Mouse (Mus musculus) mammary gland, adult 2 months (tissue): Measurements from ENCODE around the gene Fam228b. TPM values are rescaled to one million over a fixed set of nuclear protein-coding genes. Genes with fewer than 3 reads are reported as not detected.

Experiments used
- polyA plus RNA-seq: library from polyadenylated mRNA; depleted of rRNA; stranded (reverse); fragments of >200 nt; gene quantifications from 2 replicates; pipeline ENCODE4 v1.2.3, GENCODE M21; 2012; ENCODE audit warnings: low replicate concordance; rRNA removed

The Fam228b gene
- polyA plus RNA-seq = 0.45 and 0.51 TPM in 2 replicates

DNA sequence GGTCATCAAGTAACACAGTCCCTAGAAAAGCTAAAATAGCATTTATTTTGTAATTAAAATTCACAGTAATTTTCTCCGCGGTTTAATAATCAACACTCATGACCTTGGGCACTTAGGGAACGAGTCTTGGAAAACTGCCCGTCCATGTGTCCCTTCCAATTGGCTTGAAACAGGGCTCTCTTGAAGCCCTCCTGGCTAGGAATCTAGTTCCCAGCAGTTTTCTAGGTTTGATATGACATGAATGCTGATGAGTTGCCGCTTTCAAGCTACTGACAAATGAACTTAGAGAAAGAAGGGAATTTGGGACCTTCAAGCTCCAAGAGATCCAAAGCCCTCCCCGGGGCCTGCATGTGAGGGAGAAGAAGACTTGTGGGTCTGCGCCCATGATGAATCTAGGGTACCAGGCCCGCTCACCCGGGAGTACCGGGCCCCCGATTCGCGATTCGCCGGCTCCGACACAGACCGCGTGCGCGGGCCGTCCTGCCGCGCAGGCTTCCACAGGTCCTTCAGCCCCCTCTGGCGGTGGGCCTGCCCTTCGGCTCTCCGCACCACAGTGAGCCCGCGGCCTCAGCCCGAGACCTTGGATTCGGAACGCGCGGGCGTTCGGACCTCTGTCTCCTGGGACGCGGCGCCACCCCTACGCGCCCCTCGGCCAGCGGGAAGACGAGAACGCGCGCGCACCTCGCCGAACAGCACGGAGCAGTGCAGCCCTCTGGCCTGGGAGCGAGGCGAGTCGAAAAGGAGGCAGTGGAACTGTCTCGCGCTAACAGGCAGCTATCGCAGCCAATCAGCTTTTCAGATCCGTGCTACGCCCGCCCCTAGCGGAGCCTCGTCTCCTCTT is at the start of gene Fam228b, which contains the start of gene Pfn4:
Gene Fam228b, minus strand, starts transcription at position 776 of the 841 bp plus-strand sequence.
Gene Pfn4, plus strand, starts transcription at position 531 of the 841 bp plus-strand sequence.

DNA sequence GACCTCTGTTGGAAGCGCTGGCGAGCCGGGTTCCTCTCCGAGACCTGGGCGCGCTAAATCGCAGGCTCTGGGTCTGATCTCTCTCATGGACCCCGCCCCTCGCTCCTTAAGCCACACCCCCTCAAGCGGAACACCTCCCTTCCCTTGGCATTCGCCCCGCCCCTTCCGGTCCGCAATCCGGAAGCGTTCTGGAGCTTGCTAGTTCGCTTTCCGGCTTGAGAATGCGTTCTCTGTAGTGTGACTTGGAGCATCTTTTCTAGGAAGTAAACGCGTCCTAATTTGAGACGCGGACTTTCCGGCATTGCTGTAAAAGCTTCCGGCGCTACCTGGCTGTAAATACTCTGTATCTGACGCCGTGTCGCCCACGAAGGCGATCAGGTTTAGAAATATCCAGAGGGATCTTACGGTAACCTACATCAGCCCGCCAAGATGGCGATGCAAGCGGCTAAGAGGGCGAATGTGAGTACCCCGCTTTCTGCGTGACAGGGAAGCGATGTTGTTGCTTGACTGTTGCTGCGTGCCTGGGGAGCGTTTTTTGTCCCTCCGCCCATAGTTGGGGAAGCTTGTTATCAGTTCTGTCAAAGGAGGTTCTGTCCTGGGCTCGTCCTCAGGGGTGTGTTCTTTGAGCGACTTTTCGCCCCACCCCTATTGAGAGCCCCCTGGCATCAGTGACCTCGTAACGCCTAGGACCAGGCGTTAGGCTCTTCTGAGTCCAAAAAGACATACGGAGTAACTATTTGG is 48.5 kb upstream of the Fam228b start, which contains the start of gene Sf3b6:
Gene Sf3b6, plus strand, starts transcription at position 184 of the 741 bp plus-strand sequence.

DNA sequence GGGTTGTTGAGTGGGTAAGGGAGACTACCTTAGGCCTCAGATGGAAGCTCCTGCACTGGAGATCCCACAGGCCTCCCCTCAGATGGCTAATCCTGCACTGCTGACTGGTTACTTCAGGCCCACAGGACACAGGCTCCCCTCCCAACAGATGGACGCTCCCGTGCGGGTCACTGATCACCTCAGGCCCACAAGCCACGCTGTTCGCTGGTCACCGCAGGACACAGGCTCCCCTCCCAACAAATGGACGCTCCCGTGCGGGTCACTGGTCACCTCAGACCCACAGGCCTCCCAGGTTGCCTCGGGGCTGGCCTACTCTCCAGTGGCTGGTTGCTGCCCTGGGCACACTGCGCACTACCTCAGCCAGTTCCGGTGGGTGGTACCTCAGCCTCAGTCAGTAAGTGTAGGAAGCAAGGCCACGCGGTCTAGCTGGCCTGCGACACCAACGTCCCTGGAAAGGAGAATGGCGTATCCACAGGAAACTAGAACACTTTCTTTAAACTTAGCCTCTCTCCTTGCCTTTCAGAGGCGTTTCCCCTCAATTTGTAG is 31.0 kb downstream of the Fam228b start, which contains the start of gene Fam228a:
Gene Fam228a, minus strand, starts transcription at position 400 of the 546 bp plus-strand sequence.

Other genes with a start within 250 kb of the Fam228b start
- gene Itsn2, start 176.6 kb downstream of the Fam228b start, polyA plus RNA-seq = 22.8 and 53.9 TPM in 2 replicates
- gene Gm3625, start 176.3 kb downstream of the Fam228b start, polyA plus RNA-seq = not detected in 2 replicates
- 0.05 and 0.13 TPM in 2 replicates for gene Fam228a, start 30.8 kb downstream of the Fam228b start, polyA plus RNA-seq
- gene Pfn4, start 245 bp downstream of the Fam228b start, polyA plus RNA-seq = 0.16 and 0.19 TPM in 2 replicates
- gene Sf3b6, start 48.3 kb upstream of the Fam228b start, polyA plus RNA-seq = 28.7 and 57.5 TPM in 2 replicates
- 6.9 and 9.9 TPM in 2 replicates for gene Fkbp1b, start 72.3 kb upstream of the Fam228b start, polyA plus RNA-seq
- gene Wdcp, start 74.0 kb upstream of the Fam228b start, polyA plus RNA-seq = 6.0 and 9.4 TPM in 2 replicates
- gene Mfsd2b, start 105.1 kb upstream of the Fam228b start, polyA plus RNA-seq = 1.1 and 1.2 TPM in 2 replicates
- 3.7 and 7.3 TPM in 2 replicates for gene Ubxn2a, start 138.4 kb upstream of the Fam228b start, polyA plus RNA-seq
- gene Atad2b, start 148.1 kb upstream of the Fam228b start, polyA plus RNA-seq = 7.5 and 21.4 TPM in 2 replicates